Mouse (Mus musculus) adrenal gland, adult (tissue): Measurements from ENCODE around the gene Dmpk.
A peak's percentile ranks its signal among the peaks of the same experiment; 100 is the strongest.

ENCODE experiments used
- DNase-seq, 2 experiments: peaks; one replicate each; pipeline ENCODE4 v3.0.0; 2022 to 2023; ENCODE audit warnings: low spot score in 1 of 2; ENCODE audit not compliant: inconsistent age in 2 of 2

The Dmpk gene

DNA sequence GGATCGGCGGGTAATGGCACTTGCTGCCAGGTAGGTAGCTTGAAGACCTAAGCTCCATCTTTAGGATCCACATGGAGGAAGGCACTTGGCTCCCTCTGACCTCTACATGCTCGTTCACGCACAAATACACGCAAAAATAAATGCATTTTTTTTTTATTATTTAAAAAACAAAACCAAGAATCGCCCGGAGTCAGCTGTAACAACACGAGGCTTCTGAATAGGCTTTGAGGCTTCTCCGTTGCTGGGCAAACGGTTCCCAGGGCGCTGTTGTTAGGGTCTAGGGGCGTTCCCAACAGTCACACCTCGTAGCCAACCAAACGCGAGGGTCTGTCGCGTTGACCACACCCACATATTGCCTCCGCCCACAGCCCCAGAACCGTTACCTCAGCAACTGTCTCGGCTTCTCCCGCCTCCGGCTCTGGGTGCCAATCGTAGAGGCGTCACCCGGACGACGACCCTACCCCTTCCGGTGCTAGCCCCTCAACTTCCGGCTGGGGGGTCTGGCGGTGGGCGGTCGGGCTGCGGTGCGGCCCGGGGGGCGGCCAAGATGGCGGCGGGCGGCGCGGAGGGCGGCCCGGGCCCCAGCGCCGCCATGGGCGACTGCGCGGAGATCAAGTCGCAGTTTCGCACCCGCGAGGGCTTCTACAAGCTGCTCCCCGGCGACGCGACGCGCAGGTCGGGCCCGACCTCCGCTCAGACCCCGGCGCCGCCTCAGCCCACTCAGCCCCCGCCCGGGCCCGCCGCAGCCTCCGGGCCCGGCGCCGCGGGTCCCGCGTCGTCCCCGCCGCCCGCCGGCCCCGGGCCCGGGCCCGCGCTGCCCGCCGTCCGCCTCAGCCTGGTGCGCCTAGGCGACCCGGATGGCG is 7.7 kb upstream of the Dmpk start, which contains the start of gene Dmwd:
Dmwd (plus strand) TSS at position 505 of the 863 bp plus-strand sequence.
- peak; percentile 97 to 98 for DNase-seq

DNA sequence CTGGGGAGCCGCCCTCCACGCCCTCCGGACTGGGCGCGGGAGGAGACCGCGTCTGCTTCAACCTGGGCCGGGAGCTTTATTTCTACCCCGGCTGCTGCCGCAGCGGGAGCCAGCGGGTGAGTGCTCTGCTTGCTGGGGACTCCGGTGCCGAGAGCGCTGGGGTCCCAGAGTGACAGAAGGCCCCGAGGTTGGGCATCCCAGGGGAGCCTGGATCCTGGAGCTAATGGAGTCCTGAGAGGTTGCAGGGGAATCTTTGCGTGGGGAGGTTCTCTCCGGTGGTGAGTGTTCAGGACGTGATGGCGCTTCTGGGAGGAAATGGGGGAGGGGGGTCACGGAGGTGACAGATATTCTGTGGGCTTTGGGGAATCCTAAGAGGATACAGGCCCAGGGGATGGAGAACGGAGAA is 7.1 kb upstream of the Dmpk start:
- peak; percentile 53 to 81 for DNase-seq

DNA sequence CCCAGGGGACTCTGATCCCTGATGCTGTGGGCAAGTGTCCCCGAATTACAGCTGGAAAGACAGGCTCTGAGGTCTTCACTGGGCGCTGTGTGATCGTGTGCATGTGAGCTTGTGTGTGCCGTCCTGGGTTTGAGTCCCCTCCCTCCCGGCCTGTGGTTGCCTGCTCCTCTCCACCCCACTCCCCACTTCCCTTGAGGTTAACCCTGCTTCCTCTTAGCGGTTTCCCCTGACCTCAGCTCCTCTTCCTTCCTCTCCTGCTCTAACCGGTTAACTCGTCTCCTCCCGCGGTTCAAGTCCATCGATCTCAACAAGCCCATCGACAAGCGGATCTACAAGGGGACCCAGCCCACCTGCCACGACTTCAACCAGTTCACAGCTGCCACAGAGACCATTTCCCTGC is 5.9 kb upstream of the Dmpk start:
- peak; percentile 37 to 66 for DNase-seq

DNA sequence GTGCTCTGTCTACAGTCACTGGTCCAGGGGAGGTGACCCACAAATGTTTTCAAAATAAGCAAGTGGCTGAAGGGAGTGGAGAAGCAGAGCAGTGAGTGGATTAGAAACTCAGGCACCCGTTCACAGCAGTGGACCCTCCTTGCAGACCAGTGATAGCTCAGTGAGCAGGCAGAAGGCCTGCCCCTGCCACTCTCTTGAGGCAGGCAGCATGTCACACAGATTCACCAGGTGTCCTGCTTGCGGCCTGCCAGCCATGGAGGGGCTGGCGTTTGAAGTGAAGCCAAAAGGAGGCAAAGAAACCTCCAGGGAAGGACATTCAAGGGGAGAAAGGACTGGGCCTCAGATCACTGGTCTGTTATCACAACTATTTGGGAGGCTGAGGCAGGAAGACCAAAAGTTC is 4.9 kb upstream of the Dmpk start:
- peak; percentile 42 to 69 for DNase-seq

DNA sequence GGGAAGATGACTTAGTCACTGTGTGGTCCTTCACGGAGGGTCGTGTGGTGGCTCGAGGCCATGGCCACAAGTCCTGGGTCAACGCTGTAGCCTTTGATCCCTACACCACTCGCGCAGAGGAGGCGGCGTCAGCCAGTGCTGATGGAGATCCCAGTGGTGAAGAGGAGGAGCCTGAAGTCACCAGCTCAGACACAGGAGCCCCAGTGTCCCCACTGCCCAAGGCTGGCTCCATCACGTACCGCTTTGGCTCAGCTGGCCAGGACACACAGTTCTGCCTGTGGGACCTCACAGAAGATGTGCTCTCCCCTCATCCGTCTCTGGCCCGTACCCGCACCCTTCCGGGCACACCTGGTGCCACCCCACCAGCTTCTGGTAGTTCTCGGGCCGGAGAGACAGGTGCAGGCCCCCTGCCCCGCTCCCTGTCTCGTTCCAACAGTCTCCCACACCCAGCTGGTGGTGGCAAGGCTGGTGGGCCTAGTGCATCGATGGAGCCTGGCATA is 3.1 kb upstream of the Dmpk start:
- peak; percentile 28 to 45 for DNase-seq

DNA sequence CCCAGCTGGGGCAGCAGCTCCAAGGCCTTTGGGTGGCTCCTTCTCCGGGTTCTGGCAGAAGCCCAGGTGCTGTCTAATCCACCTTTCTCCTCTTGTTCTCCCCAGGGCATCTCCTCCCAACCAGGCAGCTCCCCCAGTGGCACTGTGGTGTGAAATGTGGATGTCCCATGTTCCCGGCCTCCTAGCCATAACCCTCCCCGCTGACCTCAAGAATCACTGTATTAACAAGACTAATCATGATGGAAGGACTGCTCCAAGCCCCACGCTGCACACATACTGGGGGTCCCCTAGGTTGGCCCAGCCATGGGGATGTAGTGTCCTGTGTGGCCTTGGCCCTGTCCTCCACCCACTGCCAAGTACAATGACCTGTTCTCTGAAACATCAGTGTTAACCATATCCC is 1.5 kb upstream of the Dmpk start:
- peak; percentile 62 to 74 for DNase-seq

DNA sequence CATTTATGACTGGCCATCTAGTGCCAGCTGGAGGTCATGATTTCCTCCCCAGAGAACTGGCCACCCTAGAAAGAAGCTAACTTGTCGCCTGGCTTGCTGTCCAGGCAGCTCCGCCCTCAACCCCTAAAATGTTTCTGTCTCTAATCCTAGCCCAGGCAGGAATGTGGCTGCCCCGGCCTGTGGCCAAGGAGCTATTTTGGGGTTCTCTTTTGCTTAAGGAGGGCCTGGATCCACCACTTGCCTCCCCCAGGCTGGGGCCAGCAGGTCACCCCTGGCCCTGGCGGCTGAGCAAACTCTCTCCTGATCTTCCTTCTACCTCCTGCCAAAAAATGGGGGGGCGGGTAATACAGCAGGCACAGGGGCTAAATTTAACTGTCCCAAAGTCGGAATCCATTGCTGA is 553 bp upstream of the Dmpk start:
- peak; percentile 60 to 82 for DNase-seq

DNA sequence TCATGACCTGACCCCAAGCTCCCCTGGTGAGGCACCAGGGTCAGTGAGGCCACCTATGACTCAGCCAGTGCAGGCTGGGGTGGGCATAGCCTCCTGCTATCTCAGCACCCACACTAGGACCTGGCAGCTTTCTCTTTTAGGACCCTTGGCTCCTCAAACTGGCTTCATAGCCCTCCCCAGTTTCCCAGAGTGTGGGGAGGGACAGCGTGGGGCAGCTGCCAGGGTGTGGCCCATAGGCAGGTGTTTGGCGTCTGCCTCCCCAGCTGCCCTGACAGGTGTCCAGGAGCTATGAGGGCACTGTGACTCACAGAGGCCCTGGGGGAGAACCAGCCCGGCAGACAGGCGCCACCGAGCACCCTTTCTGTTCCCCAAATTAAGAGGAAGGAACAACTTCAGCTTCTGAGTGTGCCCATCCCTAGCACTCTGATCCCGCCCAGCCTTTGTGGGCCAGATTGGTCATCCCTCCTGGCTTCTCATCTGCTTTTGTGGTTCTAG is 675 bp downstream of the Dmpk start:
- peak; percentile 73 to 89 for DNase-seq

DNA sequence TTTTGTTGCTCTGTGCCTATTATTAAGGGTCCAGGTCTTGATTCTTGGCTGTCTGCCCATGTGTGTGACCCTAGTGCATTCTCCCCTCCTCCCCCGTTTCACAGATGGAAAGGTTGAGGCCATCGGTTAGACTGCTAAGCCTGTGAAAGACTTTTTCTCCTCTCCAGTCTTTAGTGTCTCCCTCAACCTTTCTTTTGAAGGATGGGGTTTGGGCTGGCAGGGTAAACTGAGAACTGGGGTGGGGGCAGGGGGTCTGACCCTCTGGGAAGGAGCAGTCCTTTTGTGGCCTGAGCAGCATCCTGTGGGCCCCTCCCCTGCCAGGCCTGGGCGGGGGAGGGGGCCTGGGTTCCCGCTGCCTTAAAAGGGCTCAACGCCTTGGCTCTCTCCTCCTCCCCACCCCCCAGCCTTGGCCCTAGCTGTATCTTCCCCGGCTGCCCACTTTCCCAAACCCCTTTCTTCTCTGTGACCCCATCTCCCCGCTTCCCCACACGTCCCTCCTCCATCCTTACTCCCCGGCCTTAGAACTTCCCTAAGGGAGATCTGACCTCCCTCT is 1.3 kb downstream of the Dmpk start:
- peak; percentile 40 to 69 for DNase-seq

DNA sequence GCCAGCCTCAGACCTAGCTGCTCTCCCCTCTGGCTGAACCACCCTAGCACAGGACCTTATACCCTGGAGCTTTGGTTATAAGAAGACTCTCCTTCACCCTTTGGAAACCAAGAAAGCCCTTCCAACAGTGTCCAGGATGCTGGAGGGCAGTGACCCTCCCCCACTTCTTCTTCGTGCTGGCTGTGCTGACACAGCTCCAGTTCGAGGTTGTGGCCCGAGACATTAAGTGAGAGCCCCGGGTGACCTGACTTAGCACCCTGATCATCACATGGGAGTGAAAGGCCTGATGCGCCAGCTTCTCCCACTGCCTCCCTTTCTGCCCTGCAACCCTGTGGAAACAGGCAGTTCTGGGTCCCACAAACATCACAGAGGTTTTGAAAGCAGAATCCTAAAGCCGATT is 1.8 kb downstream of the Dmpk start:
- DNase-seq: peak; percentile 57 to 80

DNA sequence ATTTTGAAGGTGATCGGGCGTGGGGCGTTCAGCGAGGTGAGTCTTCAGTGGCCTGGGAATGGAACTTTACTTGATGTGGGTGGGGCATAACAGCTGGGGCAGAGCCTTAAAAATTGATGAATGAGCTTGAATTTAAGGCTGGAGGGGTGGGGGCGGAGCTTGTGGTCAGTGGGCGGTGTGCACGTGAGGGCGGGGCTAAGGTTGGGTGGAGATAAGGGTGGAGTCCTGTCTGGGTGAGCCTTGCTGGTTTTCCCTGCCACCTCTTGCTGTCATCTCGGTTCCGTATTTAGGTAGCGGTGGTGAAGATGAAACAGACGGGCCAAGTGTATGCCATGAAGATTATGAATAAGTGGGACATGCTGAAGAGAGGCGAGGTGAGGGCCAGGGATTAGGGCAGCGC is 2.4 kb downstream of the Dmpk start:
- DNase-seq: peak; percentile 83 to 93

DNA sequence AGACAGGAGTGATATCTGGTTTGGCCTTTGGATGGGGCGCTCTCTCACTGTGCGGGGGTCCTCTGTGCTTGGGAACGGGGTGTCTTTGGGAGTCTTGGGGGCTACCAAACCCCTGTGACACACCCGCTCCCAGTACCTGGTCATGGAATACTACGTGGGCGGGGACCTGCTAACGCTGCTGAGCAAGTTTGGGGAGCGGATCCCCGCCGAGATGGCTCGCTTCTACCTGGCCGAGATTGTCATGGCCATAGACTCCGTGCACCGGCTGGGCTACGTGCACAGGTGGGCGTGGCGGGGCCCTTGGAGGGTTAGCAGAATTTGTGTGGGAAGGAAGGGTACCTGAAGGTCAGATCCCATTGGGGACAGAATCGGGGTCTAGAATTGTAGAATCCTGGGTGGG is 3.1 kb downstream of the Dmpk start:
- peak; percentile 43 to 53 for DNase-seq

DNA sequence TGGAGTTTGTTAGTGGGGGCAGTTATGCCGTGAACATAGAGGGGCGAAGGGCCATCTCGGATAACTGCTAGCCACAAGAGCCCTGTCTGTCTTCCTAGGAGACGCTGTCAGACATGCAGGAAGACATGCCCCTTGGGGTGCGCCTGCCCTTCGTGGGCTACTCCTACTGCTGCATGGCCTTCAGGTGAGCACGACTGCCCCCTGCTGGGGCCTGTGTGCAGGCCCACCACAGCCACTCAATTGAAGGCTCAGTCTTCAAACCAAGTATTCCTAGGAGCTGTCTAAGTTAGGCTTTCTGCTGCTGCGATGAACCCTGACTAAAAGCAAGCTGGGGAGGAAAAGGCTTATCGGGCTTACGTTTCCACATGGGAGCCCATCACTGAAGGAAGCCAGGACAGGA is 5.2 kb downstream of the Dmpk start:
- DNase-seq: peak; percentile 70 to 84

DNA sequence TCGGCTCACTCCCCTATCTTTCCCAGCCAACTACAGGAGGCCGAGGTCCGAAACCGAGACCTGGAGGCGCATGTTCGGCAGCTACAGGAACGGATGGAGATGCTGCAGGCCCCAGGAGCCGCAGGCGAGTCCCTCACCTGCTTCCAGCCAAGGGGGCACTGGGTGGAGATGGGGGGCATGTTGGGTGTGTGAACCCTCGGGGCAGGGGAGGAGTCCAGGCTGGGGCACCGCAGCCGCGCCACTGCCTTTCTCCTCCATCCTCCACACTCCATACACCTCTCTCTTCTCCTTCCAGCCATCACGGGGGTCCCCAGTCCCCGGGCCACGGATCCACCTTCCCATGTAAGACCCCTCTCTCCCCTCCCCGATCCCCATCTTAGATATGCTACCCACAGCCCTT is 8.3 kb downstream of the Dmpk start:
- peak in 1 of 2 experiments; percentile 55 for DNase-seq

DNA sequence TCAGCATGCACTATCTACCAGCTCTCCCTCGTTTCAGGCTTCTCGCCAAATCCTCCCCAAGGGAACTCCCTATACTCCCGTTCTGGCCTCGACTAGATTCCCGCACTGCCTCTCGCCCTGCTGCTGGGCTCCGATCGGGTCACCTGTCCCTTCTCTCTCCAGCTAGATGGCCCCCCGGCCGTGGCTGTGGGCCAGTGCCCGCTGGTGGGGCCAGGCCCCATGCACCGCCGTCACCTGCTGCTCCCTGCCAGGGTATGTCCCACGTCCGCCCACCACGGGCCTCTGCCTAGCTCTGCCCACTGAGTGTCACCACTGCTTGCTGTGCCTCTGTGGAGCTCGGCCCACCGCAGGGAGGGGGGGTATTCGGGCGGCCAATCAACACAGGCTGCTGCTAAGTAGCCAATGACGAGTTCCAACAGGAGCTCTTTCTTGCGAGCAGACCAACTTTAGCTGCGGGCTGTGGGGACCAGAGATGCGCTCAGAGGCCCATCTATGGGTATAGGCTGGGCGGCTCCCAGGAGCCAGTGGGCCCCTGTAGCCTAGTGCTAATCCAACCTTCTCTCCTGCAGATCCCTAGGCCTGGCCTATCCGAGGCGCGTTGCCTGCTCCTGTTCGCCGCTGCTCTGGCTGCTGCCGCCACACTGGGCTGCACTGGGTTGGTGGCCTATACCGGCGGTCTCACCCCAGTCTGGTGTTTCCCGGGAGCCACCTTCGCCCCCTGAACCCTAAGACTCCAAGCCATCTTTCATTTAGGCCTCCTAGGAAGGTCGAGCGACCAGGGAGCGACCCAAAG is 8.9 kb downstream of the Dmpk start:
- DNase-seq: peak; percentile 84 to 87

DNA sequence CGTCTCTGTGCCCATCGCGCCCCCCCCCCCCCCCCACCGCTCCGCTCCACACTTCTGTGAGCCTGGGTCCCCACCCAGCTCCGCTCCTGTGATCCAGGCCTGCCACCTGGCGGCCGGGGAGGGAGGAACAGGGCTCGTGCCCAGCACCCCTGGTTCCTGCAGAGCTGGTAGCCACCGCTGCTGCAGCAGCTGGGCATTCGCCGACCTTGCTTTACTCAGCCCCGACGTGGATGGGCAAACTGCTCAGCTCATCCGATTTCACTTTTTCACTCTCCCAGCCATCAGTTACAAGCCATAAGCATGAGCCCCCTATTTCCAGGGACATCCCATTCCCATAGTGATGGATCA is 9.5 kb downstream of the Dmpk start:
- DNase-seq: peak; percentile 91 to 96

DNA sequence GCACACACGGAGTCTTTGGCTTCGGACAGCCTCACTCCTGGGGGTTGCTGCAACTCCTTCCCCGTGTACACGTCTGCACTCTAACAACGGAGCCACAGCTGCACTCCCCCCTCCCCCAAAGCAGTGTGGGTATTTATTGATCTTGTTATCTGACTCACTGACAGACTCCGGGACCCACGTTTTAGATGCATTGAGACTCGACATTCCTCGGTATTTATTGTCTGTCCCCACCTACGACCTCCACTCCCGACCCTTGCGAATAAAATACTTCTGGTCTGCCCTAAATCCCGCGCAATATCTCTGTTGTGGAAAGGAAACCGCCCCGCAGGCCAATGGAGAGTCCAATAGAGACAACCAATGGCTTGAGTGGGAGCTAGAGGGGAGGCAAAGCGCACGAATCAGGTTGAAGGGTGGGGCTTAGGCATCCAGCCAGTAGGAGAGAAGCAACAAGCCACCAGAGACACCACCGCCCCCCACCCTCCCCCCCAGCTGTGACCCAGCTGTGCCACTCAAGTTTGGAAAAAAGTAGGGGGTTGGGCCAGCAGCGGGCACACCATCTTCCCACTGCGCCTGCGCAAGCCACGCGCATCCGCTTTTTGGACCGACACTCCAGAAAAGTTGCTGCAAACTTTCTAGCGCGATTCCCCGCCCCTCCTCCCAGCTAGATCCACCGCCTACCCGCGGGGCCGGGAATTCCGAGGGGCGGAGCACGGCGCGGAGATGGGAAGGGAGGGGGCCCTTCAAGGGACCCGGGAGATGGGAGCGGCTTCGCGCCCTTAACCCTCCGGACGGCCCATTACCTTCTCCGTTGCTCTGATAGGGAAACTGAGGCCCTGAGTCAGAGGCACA is 10.1 kb downstream of the Dmpk start:
- peak; percentile 99 for DNase-seq

DNA sequence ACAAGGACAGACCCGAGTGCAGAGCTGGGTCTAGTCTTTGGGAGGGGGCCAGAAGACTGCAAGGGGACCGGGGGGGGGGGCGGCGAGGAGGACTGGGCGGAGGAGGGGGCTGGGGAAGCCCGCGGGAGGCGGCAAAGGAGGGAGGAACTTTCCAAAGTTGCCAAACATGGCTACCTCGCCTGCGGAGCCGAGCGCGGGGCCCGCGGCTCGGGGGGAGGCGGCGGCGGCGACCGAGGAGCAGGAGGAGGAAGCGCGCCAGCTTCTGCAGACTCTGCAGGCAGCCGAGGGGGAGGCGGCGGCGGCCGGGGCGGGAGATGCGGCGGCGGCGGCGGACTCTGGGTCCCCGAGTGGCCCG is 10.8 kb downstream of the Dmpk start, which contains the start of gene Six5:
Six5 (plus strand) TSS at position 124 of the 355 bp plus-strand sequence.
- peak in 1 of 2 experiments; percentile 76 for DNase-seq

DNA sequence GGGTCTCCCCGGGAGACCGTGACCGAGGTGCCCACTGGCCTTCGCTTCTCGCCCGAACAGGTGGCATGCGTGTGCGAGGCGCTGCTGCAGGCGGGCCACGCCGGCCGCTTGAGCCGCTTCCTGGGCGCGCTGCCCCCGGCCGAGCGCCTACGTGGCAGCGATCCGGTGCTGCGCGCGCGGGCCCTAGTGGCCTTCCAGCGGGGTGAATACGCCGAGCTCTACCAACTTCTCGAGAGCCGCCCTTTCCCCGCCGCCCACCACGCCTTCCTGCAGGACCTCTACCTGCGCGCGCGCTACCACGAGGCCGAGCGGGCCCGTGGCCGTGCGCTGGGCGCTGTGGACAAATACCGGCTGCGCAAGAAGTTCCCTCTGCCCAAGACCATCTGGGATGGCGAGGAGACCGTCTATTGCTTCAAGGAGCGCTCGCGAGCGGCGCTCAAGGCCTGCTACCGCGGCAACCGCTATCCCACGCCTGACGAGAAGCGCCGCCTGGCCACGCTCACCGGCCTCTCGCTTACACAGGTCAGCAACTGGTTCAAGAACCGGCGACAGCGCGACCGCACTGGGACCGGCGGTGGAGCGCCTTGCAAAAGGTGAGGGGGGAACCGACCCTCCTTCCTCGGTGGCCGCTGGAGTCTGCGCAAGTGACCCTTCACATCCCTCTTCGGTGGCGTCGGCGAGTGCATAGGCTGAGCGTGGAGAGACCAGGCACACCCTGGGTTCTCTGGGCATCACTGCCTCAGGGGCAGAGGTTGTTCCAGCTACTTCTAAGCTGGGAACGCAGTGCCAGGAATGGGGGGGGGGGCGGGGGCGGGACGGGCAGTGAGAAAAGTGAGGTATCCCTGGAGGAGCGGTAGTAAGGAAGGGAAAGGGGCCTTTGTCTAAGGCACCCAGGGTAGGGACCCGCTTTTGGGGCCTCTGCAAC is 11.4 kb downstream of the Dmpk start:
- peak; percentile 81 to 92 for DNase-seq

DNA sequence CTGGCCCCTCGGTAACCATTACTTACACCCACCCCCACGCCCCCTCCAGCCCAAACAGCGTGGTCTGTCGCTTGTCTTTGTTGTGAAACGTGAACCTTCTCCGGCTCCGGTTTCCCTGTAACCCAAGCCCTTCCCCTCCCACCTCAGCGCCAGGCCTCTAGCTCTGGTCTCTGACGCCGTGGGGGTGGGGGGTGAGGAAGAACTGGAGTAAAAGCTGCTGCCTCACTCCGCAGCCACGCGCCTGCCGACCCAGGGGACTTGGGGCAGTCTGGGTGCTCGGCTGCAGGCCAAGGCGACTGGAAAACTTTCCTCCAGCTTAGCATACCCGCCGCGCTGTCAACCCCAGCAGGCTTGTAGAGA is 12.1 kb downstream of the Dmpk start:
- DNase-seq: peak; percentile 82 to 89
